Mouse (Mus musculus): ENCODE measurements around the gene Sspn. TPM values are rescaled to one million over a fixed set of nuclear protein-coding genes. Genes with fewer than 3 reads are reported as not detected.

The Sspn gene
- polyA plus RNA-seq (2014; fragmentation: Nextera tagmentation; extraction: Ambion mirVana): 6.4 and 6.7 TPM in 2 replicates

GRCm38 (mm10) chr6:145931341-145931740 lies at the start of gene Sspn:
TSS of gene Sspn (plus strand) at chr6:145931641.
- H3K27me3 ChIP-seq (replicated peaks; ENCODE audit: control insufficient read depth, insufficient read depth, low read length): no peaks in the 10 kb centered on the region
- no peak within 1 kb of the TSS for H3K4me3 ChIP-seq (ENCODE audit: low read depth, low read length)
- H3K36me3 ChIP-seq (ENCODE audit: control insufficient read depth, insufficient read depth, low read length): no peaks in the 10 kb centered on the region
- no peaks in the 10 kb centered on the region for H3K9me3 ChIP-seq (ENCODE audit: control insufficient read depth, low read length)
- no peak within 1 kb of the TSS for H3K4me2 ChIP-seq (ENCODE audit: low read length)
- no peak within 1 kb of the TSS for H3K27ac ChIP-seq (ENCODE audit: low read depth)
- ATAC-seq (replicated peaks; ENCODE audit: low FRiP score, low TSS enrichment, low read depth) (no peak), DNase-seq (ENCODE audit: low spot score) (no peak)
- peaks cover 13% of the 10 kb centered on the region for H3K4me1 ChIP-seq (replicated peaks; ENCODE audit: control insufficient read depth, insufficient read depth, low read length)
- H3K9ac ChIP-seq (ENCODE audit: low read length): no peak within 1 kb of the TSS
- whole genome bisulfite sequencing: 67% methylated on average over 3 of the region's 3 CpGs

- no peaks in the 10 kb centered on the region for H3K4me1 ChIP-seq (replicated peaks; ENCODE audit: control insufficient read depth, insufficient read depth, low read length)
- no peak overlapping the region for H3K4me3 ChIP-seq (ENCODE audit: low read depth, low read length)
- 67% methylated on average over 1 of the region's 1 CpGs for WGBS
- H3K9ac ChIP-seq (ENCODE audit: low read length): no peak overlapping the region
- H3K27me3 ChIP-seq (replicated peaks; ENCODE audit: control insufficient read depth, insufficient read depth, low read length): no peaks in the 10 kb centered on the region
- H3K9me3 ChIP-seq (ENCODE audit: control insufficient read depth, low read length): no peaks in the 10 kb centered on the region
- H3K36me3 ChIP-seq (ENCODE audit: control insufficient read depth, insufficient read depth, low read length): no peaks in the 10 kb centered on the region
- no peak overlapping the region for H3K27ac ChIP-seq (ENCODE audit: low read depth)
- ATAC-seq (replicated peaks; ENCODE audit: low FRiP score, low TSS enrichment, low read depth): no peak
- DNase-seq (ENCODE audit: low spot score): no peak
- H3K4me2 ChIP-seq (ENCODE audit: low read length): no peak overlapping the region
Measured at GRCm38 (mm10) chr6:145883010-145883409, 48.4 kb upstream of the Sspn start.

GRCm38 (mm10) chr6:145883668-145884067 lies 47.8 kb upstream of the Sspn start:
- no peaks in the 10 kb centered on the region for H3K4me1 ChIP-seq (replicated peaks; ENCODE audit: control insufficient read depth, insufficient read depth, low read length)

GRCm38 (mm10) chr6:145885069-145885468 lies 46.4 kb upstream of the Sspn start:
- Histone ChIP-seq H3K27me3 (replicated peaks; ENCODE audit: control insufficient read depth, insufficient read depth, low read length) (no peaks in the 10 kb centered on the region), H3K4me3 (ENCODE audit: low read depth, low read length) (no peak overlapping the region), H3K4me2 (ENCODE audit: low read length) (no peak overlapping the region), H3K27ac (ENCODE audit: low read depth) (no peak overlapping the region), H3K9me3 (ENCODE audit: control insufficient read depth, low read length) (no peaks in the 10 kb centered on the region), H3K4me1 (replicated peaks; ENCODE audit: control insufficient read depth, insufficient read depth, low read length) (no peaks in the 10 kb centered on the region), H3K9ac (ENCODE audit: low read length) (no peak overlapping the region), H3K36me3 (ENCODE audit: control insufficient read depth, insufficient read depth, low read length) (no peaks in the 10 kb centered on the region)
- no peak for ATAC-seq (replicated peaks; ENCODE audit: low FRiP score, low TSS enrichment, low read depth)
- WGBS: 77% methylated on average over 4 of the region's 4 CpGs
- no peak for DNase-seq (ENCODE audit: low spot score)

More at GRCm38 (mm10) chr6:145883668-145884067, 47.8 kb upstream of the Sspn start:
- ATAC-seq (replicated peaks; ENCODE audit: low FRiP score, low TSS enrichment, low read depth) (no peak), DNase-seq (ENCODE audit: low spot score) (no peak)
- H3K27me3 ChIP-seq (replicated peaks; ENCODE audit: control insufficient read depth, insufficient read depth, low read length): no peaks in the 10 kb centered on the region
- H3K27ac ChIP-seq (ENCODE audit: low read depth): no peak overlapping the region
- H3K9me3 ChIP-seq (ENCODE audit: control insufficient read depth, low read length): no peaks in the 10 kb centered on the region
- H3K36me3 ChIP-seq (ENCODE audit: control insufficient read depth, insufficient read depth, low read length): no peaks in the 10 kb centered on the region
- WGBS: 80% methylated on average over 4 of the region's 4 CpGs
- no peak overlapping the region for H3K4me2 ChIP-seq (ENCODE audit: low read length)
- H3K9ac ChIP-seq (ENCODE audit: low read length): no peak overlapping the region
- no peak overlapping the region for H3K4me3 ChIP-seq (ENCODE audit: low read depth, low read length)

GRCm38 (mm10) chr6:145886277-145886676 lies 45.2 kb upstream of the Sspn start:
- Histone ChIP-seq H3K4me2 (ENCODE audit: low read length) (no peak overlapping the region), H3K27me3 (replicated peaks; ENCODE audit: control insufficient read depth, insufficient read depth, low read length) (no peaks in the 10 kb centered on the region), H3K4me1 (replicated peaks; ENCODE audit: control insufficient read depth, insufficient read depth, low read length) (no peaks in the 10 kb centered on the region), H3K4me3 (ENCODE audit: low read depth, low read length) (no peak overlapping the region), H3K36me3 (ENCODE audit: control insufficient read depth, insufficient read depth, low read length) (no peaks in the 10 kb centered on the region), H3K27ac (ENCODE audit: low read depth) (no peak overlapping the region), H3K9me3 (ENCODE audit: control insufficient read depth, low read length) (no peaks in the 10 kb centered on the region), H3K9ac (ENCODE audit: low read length) (no peak overlapping the region)
- ATAC-seq (replicated peaks; ENCODE audit: low FRiP score, low TSS enrichment, low read depth) (no peak), DNase-seq (ENCODE audit: low spot score) (no peak)
- 72% methylated on average over 8 of the region's 8 CpGs for WGBS

GRCm38 (mm10) chr6:145887719-145888118 lies 43.7 kb upstream of the Sspn start:
- Histone ChIP-seq H3K27me3 (replicated peaks; ENCODE audit: control insufficient read depth, insufficient read depth, low read length) (no peaks in the 10 kb centered on the region), H3K4me2 (ENCODE audit: low read length) (no peak overlapping the region), H3K4me3 (ENCODE audit: low read depth, low read length) (no peak overlapping the region), H3K36me3 (ENCODE audit: control insufficient read depth, insufficient read depth, low read length) (no peaks in the 10 kb centered on the region), H3K9me3 (ENCODE audit: control insufficient read depth, low read length) (no peaks in the 10 kb centered on the region), H3K9ac (ENCODE audit: low read length) (no peak overlapping the region), H3K4me1 (replicated peaks; ENCODE audit: control insufficient read depth, insufficient read depth, low read length) (no peaks in the 10 kb centered on the region), H3K27ac (ENCODE audit: low read depth) (no peak overlapping the region)
- DNase-seq (ENCODE audit: low spot score) (no peak), ATAC-seq (replicated peaks; ENCODE audit: low FRiP score, low TSS enrichment, low read depth) (no peak)
- WGBS: 90% methylated on average over 6 of the region's 6 CpGs

- no peak overlapping the region for H3K9ac ChIP-seq (ENCODE audit: low read length)
- no peaks in the 10 kb centered on the region for H3K36me3 ChIP-seq (ENCODE audit: control insufficient read depth, insufficient read depth, low read length)
- H3K27ac ChIP-seq (ENCODE audit: low read depth): no peak overlapping the region
- H3K4me3 ChIP-seq (ENCODE audit: low read depth, low read length): no peak overlapping the region
- DNase-seq (ENCODE audit: low spot score): no peak
- no peaks in the 10 kb centered on the region for H3K4me1 ChIP-seq (replicated peaks; ENCODE audit: control insufficient read depth, insufficient read depth, low read length)
- no peaks in the 10 kb centered on the region for H3K9me3 ChIP-seq (ENCODE audit: control insufficient read depth, low read length)
- no peak overlapping the region for H3K4me2 ChIP-seq (ENCODE audit: low read length)
- 78% methylated on average over 11 of the region's 11 CpGs for WGBS
- no peak for ATAC-seq (replicated peaks; ENCODE audit: low FRiP score, low TSS enrichment, low read depth)
- H3K27me3 ChIP-seq (replicated peaks; ENCODE audit: control insufficient read depth, insufficient read depth, low read length): no peaks in the 10 kb centered on the region
Measured at GRCm38 (mm10) chr6:145891951-145892350, 39.5 kb upstream of the Sspn start.

- 91% methylated on average over 20 of the region's 20 CpGs for WGBS
- Histone ChIP-seq H3K27ac (ENCODE audit: low read depth) (no peak overlapping the region), H3K4me2 (ENCODE audit: low read length) (no peak overlapping the region)
Measured at GRCm38 (mm10) chr6:145892381-145893265, 38.8 kb upstream of the Sspn start.

More at GRCm38 (mm10) chr6:145892381-145893265, 38.8 kb upstream of the Sspn start:
- Histone ChIP-seq H3K4me3 (ENCODE audit: low read depth, low read length) (no peak overlapping the region), H3K27me3 (replicated peaks; ENCODE audit: control insufficient read depth, insufficient read depth, low read length) (no peaks in the 10 kb centered on the region), H3K9me3 (ENCODE audit: control insufficient read depth, low read length) (no peaks in the 10 kb centered on the region), H3K4me1 (replicated peaks; ENCODE audit: control insufficient read depth, insufficient read depth, low read length) (no peaks in the 10 kb centered on the region), H3K9ac (ENCODE audit: low read length) (no peak overlapping the region), H3K36me3 (ENCODE audit: control insufficient read depth, insufficient read depth, low read length) (no peaks in the 10 kb centered on the region)
- ATAC-seq (replicated peaks; ENCODE audit: low FRiP score, low TSS enrichment, low read depth) (no peak), DNase-seq (ENCODE audit: low spot score) (no peak)

Data from intestine, embryonic 14.5 days (tissue).